Mouse (Mus musculus) ES-Bruce4 (cell line): ENCODE measurements around the gene Ddrgk1.

Source experiments
- CTCF ChIP-seq: IDR thresholded peaks from one replicate; pipeline ENCODE4 v1.8.1; 2011; ENCODE audit warnings: low read depth, low read length
- EP300 ChIP-seq: IDR thresholded peaks from 2 replicates; pipeline ENCODE4 v1.6.1; 2011; ENCODE audit warnings: low read depth, low read length; ENCODE audit not compliant: insufficient read depth
- POLR2A ChIP-seq: IDR thresholded peaks from one replicate; pipeline ENCODE4 v1.8.1; 2011; ENCODE audit warnings: low read length; ENCODE audit not compliant: insufficient read depth

DNA sequence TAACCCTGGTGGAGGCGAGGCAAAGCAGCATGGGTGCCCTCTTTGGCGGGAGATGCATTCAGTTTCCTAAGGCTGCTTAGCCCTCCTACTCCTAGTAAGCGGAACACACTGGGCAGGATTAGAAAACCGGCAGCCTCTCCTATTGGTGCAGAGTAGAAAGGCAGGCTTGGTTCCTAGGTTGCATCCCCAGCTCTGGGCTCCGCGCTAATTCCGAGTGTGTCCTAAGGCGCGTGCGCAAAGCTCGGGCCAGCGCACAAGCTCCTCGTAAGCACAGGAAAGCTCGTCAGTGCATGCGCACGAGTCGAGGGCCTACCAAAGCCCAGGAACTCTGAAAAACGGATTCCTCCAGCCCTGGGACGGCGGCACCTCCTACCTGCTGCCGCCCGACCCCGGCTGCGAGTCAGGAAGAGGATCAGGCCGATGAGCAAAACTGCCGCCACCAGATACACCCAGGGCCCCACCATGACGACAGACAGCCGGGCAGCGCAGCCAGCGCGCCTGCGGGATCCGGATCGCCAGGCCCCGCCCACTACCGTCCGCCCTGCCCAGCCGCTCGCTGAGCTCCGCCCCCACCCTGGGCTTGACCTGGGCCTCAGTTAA is at the start of gene Ddrgk1:
- no peak for TF ChIP-seq CTCF
- peak; percentile 74 for TF ChIP-seq POLR2A
- no peak for TF ChIP-seq EP300
